Mouse (Mus musculus) thymus, postnatal 0 days (tissue): ENCODE measurements at regions not wholly inside any gene's neighbourhood (a gene's known extent, or its start where the extent isn't known, plus 50 kb on each side); places are given as distances from the start of the nearest gene placed in this dataset.

Experiments
- DNase-seq: peaks from one replicate; pipeline ENCODE4 v3.0.0-alpha.2; 2015; ENCODE audit warnings: low spot score

DNA sequence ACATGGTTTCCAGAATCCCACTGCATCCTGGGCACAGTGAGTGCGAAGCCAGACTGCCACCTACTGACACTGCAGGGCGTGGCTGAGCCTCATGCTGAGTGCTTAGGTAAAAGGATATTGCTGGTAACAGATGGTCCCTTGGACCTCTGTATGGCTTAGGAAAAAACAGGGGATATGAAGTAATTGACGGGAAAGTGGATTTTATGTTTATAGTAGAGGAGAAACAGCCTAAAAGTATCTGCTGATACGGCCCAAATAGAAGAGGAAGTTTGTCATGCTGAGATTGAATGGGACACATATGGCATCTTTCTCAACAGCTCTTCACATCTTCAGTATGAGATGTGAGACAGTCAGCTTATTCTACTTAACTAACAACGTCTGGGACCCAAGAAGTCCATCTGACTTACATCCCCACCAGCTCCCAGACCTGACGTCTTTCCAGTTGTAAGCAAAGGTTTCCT, 182.1 kb downstream of the Rap2a start:
- no peak for DNase-seq

- DNase-seq = no peak
Observed at GRCm38 (mm10) chr14:120661111-120661510, 182.9 kb downstream of the Rap2a start.

GRCm38 (mm10) chr14:120669665-120670064, 191.4 kb downstream of the Rap2a start:
- DNase-seq = no peak

DNA sequence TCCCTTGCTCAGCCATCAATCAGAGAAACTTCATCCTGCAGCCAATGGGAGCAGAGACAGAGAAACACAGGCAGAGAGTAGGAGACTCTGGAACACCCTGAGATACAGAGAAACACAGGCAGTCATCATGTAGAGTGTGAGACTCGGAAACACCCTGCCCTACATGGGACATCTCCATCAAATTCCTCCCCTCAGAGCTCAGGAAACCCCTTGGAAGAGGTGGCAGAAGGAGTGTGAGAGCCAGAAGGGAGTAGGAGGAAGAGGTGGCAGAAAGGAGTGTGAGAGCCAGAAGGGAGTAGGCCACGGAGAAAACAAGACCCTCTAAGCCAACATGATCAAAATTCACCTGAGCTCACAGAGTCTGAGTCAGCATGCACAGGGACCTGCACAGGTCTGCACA, 197.5 kb downstream of the Rap2a start:
- no peak for DNase-seq

- DNase-seq = no peak
Observed at GRCm38 (mm10) chr14:120678533-120678932, 200.3 kb downstream of the Rap2a start.

- no peak for DNase-seq
Observed at GRCm38 (mm10) chr14:120679072-120679471, 200.8 kb downstream of the Rap2a start.

GRCm38 (mm10) chr14:120680272-120680671, 202.0 kb downstream of the Rap2a start:
- DNase-seq = no peak

DNA sequence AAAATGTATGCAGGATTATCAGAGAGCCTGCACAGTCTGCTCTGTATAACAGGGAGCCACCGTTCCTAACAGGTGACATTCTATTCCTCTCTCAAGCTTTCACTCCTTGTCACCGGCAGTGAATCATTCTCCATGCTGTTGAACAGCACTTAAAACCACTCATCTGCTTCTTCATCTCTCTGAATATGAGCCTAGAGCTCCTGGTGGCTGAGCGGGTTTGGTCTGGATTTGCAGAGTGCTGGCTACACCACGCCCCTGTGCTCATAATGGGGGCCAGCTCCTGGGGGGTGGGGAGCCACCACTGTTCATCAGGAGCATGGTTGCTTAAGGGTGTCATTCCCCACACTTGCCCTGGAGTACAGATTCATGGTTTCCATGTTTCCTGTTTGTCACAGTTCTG, 207.0 kb downstream of the Rap2a start:
- no peak for DNase-seq

GRCm38 (mm10) chr14:120685877-120686276, 207.6 kb downstream of the Rap2a start:
- no peak for DNase-seq

DNA sequence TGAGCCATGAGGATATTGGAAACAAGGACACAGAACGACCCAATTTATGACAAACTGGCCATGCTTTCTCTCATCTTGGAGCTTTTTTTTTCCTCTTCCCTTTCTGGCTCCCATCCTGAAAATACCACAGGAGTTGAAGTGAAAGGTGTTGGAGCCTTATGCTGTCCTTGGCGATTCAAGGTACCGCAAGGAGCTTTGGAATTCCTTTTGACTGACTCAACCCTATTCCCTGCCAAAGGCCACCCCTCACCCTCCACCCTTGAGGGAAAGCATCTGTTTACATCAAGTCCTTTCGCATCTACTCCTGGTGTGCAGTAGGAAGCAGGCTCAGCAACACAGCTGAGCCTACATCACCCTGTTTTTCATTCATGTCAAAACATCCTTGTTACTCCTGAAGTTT, 208.5 kb downstream of the Rap2a start:
- no peak for DNase-seq

DNA sequence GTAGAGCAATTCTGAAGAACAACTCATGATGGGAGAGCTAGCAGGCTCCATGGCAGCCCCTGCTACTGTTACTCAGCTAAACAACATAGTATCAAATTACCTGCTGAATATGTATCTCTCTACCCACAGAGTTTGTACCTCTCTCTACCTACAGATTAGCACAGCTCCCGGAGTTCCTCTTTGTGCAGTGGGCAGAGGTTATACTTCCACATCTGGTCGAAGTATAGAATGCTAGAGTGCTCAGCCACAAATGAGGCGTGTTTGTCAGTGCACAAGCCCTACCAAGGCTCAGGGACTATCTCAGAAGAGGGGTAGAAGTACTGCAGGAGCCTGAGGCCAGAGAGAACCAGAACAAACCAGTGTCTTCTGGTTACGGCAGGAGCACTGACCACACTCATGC, 211.6 kb upstream of the Ipo5 start:
- no peak for DNase-seq

- no peak for DNase-seq
Observed at GRCm38 (mm10) chr14:120705301-120705801, 205.7 kb upstream of the Ipo5 start.

- DNase-seq = no peak
Observed at GRCm38 (mm10) chr14:120710782-120711181, 200.2 kb upstream of the Ipo5 start.

- DNase-seq = no peak
Observed at GRCm38 (mm10) chr14:120720464-120721445, 190.3 kb upstream of the Ipo5 start.

DNA sequence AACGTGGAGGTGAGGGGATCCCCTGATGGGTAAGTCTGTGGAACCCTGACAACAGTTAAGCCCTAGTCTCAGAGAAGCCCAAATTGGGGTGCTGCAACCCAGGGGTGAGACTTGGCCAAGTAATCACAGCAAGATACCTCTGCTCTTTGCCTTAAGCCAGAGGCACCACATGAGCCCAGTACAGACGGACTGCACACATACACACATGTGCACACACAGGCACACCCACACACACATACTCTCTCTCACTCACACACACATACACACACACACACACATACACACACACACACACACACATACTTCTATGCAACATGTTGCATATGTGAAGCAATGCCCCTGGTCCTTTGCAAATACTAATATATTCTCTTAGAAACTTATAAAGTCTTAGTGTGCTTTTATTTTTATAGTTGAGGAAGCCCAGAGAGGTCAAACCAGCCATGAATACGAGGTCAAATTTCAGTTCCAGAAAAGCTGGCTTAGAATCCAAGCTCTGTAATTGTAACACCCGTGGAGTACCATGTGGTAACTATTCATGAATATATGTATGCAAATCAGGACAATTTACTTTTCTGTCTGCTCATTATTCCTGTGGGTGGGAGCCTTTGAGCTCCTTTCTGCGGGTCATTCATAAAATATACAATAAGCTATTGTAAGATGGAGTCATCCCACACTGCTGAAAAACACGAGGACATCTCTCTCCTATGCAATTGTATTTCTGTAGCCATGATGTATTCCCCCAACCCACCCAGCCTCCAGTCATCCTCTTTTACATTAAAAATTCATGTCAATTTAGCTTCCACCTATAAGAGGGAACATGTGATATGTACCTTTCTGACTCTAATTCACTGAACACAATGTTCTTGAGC, 189.2 kb upstream of the Ipo5 start:
- no peak for DNase-seq

GRCm38 (mm10) chr14:120722546-120723112, 188.4 kb upstream of the Ipo5 start:
- DNase-seq = no peak

- DNase-seq = no peak
Observed at GRCm38 (mm10) chr14:120728107-120728506, 182.9 kb upstream of the Ipo5 start.

GRCm38 (mm10) chr14:120730226-120730625, 180.8 kb upstream of the Ipo5 start:
- DNase-seq = no peak

- DNase-seq = no peak
Observed at GRCm38 (mm10) chr14:120731679-120732281, 179.2 kb upstream of the Ipo5 start.

DNA sequence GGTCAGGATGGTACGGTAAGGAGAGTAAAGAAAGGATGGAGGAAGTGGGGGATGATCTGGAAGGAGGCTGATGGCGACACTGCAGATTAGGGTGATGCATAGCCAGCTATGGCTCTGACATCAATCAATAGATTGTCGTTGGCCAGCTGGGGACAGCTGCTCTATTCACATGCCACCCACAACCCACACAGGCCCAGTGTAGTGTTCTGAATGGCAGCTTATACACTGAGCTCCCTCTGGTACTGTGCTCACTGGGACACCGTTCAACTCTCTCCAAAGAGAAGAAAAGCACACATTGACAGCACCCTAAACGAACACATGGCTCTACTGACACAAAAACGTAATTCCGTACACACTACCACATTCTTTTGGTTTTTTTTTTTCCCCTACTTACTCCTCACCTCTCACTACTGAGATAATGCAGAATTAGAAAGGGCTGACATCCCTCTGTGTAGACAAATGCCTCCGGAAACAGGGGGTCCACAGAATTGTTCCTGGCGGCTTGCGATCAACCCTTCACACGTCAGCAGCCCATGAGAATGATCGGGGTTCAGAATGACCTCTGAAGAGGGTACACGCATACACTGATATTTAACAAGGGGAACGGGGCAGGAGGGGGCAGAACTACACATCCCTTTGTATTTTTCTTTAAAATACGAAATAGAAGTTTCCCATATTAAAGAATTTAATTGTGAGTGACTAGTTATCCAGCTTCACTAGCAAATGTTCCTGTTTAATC, 178.5 kb upstream of the Ipo5 start:
- no peak for DNase-seq
